Mouse (Mus musculus) midbrain, postnatal 0 days (tissue): ENCODE results near the gene Tatdn2. TPM values are rescaled to one million over a fixed set of nuclear protein-coding genes. Genes with fewer than 3 reads are reported as not detected.

ENCODE experiments used
- ATAC-seq: fragments of 200-750 bp; cut with Nextera tagmentation; 2 replicates; pipeline ENCODE4 v1.8.0; 2017; ENCODE audit warnings: moderate number of reproducible peaks, mild to moderate bottlenecking, moderate TSS enrichment, moderate library complexity; ENCODE audit not compliant: low FRiP score
- DNase-seq: peaks from one replicate; pipeline ENCODE4 v3.0.0-alpha.2; 2015; ENCODE audit warnings: low spot score
- H3K27ac ChIP-seq: fragments of 300-500 bp; sonication (generic); 2 replicates; pipeline ENCODE4 v1.5.1; 2014; ENCODE audit warnings: low read depth, mild to moderate bottlenecking, low read length, mixed read lengths
- H3K27me3 ChIP-seq: fragments of 300-500 bp; sonication (generic); 2 replicates; pipeline ENCODE4 v1.6.1; 2014; ENCODE audit warnings: low read length, control low read depth, mixed read lengths; ENCODE audit not compliant: insufficient read depth
- H3K36me3 ChIP-seq: fragments of 300-500 bp; sonication (generic); 2 replicates; pipeline ENCODE4 v1.6.1; 2014; ENCODE audit warnings: low read length, control low read depth, mixed read lengths; ENCODE audit not compliant: insufficient read depth
- H3K4me1 ChIP-seq: fragments of 300-500 bp; sonication (generic); 2 replicates; pipeline ENCODE4 v1.6.1; 2014; ENCODE audit warnings: mild to moderate bottlenecking, control low read depth, antibody characterized with exemption, low read length, mixed read lengths; ENCODE audit not compliant: insufficient read depth
- H3K4me2 ChIP-seq: fragments of 300-500 bp; sonication (generic); 2 replicates; pipeline ENCODE4 v1.6.1; 2014; ENCODE audit warnings: low read depth, mild to moderate bottlenecking, low read length, mixed read lengths; ENCODE audit not compliant: poor library complexity, severe bottlenecking
- H3K4me3 ChIP-seq: fragments of 300-500 bp; sonication (generic); 2 replicates; pipeline ENCODE4 v1.5.1; 2014; ENCODE audit warnings: low read depth, mild to moderate bottlenecking, low read length, moderate library complexity
- H3K9ac ChIP-seq: fragments of 300-500 bp; sonication (generic); replicated peaks from 2 replicates; pipeline ENCODE4 v1.6.1; 2014; ENCODE audit warnings: mild to moderate bottlenecking, low read length, moderate library complexity, mixed read lengths; ENCODE audit not compliant: poor library complexity, severe bottlenecking
- H3K9me3 ChIP-seq: fragments of 300-500 bp; sonication (generic); 2 replicates; pipeline ENCODE4 v1.6.1; 2016; ENCODE audit warnings: low read length, control low read depth
- CTCF ChIP-seq: IDR thresholded peaks from 2 replicates; pipeline ENCODE4 v1.5.1; 2016; ENCODE audit warnings: antibody characterized with exemption, mild to moderate bottlenecking
- WGBS: fragments of 180-500 bp; shearing (Covaris S2); extraction: QIAGEN DNeasy Blood & Tissue Kit; methylation state at CpG from one replicate; pipeline ENCODE4 v1.1.7; 2014; 5-methylcytosine and 5-hydroxymethylcytosine counted together
- polyA plus RNA-seq: library from polyadenylated mRNA; unstranded; fragments of >200 nt; fragmentation: Nextera tagmentation; extraction: Ambion mirVana; gene quantifications from 2 replicates; pipeline ENCODE4 v1.2.1, GENCODE M21; 2015
- total RNA-seq: library from RNA; depleted of rRNA; stranded (reverse); fragments of >200 nt; gene quantifications from 2 replicates; pipeline ENCODE4 v1.2.3, GENCODE M21; 2014; rRNA removed

Tatdn2 gene
- total RNA-seq, result 63.4 and 72.7 TPM in 2 replicates
- polyA plus RNA-seq, result 1.2 and 1.5 TPM in 2 replicates

GRCm38 (mm10) chr6:113696582-113697221 lies at the start of gene Tatdn2:
TSS of gene Tatdn2 (plus strand) at chr6:113697050.
- no peaks in the 10 kb centered on the region for H3K27me3 ChIP-seq
- H3K27ac ChIP-seq, result peak within 1 kb of the TSS; percentile 84
- DNase-seq (peak; percentile 98), ATAC-seq (peak; percentile 99)
- H3K4me2 ChIP-seq, result peak within 1 kb of the TSS; percentile 98
- no peaks in the 10 kb centered on the region for H3K9me3 ChIP-seq
- WGBS, result under 1% methylated on average over 46 of the region's 58 CpGs
- peaks cover 10% of the 10 kb centered on the region for H3K36me3 ChIP-seq
- 0 out of 2 replicates have a peak, but pooled peaks cover 10% of the 10 kb centered on the region for H3K4me1 ChIP-seq
- TF ChIP-seq CTCF, result peak; percentile 38; the same call in 1 of the 2 replicates
- peak within 1 kb of the TSS; percentile 92 for H3K4me3 ChIP-seq
- H3K9ac ChIP-seq, result peak within 1 kb of the TSS; percentile 83

GRCm38 (mm10) chr6:113649346-113650196 lies 47.3 kb upstream of the Tatdn2 start:
- Histone ChIP-seq H3K27me3 (no peaks in the 10 kb centered on the region), H3K4me2 (no peak overlapping the region), H3K9ac (no peak overlapping the region), H3K4me3 (no peak overlapping the region), H3K36me3 (no peaks in the 10 kb centered on the region), H3K9me3 (no peaks in the 10 kb centered on the region), H3K27ac (no peak overlapping the region), H3K4me1 (no peaks in the 10 kb centered on the region)
- no peak for DNase-seq
- 79% methylated on average over 7 of the region's 7 CpGs for WGBS
- TF ChIP-seq CTCF, result no peak
- no peak for ATAC-seq

- ATAC-seq (no peak), DNase-seq (no peak)
- WGBS, result 70% methylated on average over 4 of the region's 4 CpGs
- Histone ChIP-seq H3K36me3 (no peaks in the 10 kb centered on the region), H3K4me1 (no peaks in the 10 kb centered on the region), H3K27ac (no peak overlapping the region), H3K9me3 (no peaks in the 10 kb centered on the region), H3K4me2 (no peak overlapping the region), H3K9ac (no peak overlapping the region), H3K27me3 (no peaks in the 10 kb centered on the region), H3K4me3 (no peak overlapping the region)
- TF ChIP-seq CTCF, result no peak
These were observed 46.6 kb upstream of the Tatdn2 start for GRCm38 (mm10) chr6:113650197-113650640.

- Histone ChIP-seq H3K27me3 (no peaks in the 10 kb centered on the region), H3K9me3 (no peaks in the 10 kb centered on the region), H3K36me3 (no peaks in the 10 kb centered on the region), H3K4me2 (no peak overlapping the region), H3K9ac (no peak overlapping the region), H3K4me3 (no peak overlapping the region), H3K4me1 (no peaks in the 10 kb centered on the region), H3K27ac (no peak overlapping the region)
- TF ChIP-seq CTCF, result no peak
- no peak for DNase-seq
- no peak for ATAC-seq
- 66% methylated on average over 3 of the region's 3 CpGs for WGBS
These were observed 45.2 kb upstream of the Tatdn2 start for GRCm38 (mm10) chr6:113651626-113652025.

- no peak for ATAC-seq
- H3K27me3 ChIP-seq, result no peaks in the 10 kb centered on the region
- H3K4me1 ChIP-seq, result no peaks in the 10 kb centered on the region
- 92% methylated on average over 7 of the region's 7 CpGs for WGBS
- H3K9me3 ChIP-seq, result no peaks in the 10 kb centered on the region
- H3K4me2 ChIP-seq, result no peak overlapping the region
- H3K4me3 ChIP-seq, result no peak overlapping the region
- H3K9ac ChIP-seq, result no peak overlapping the region
- TF ChIP-seq CTCF, result no peak
- no peak for DNase-seq
- H3K27ac ChIP-seq, result no peak overlapping the region
- H3K36me3 ChIP-seq, result no peaks in the 10 kb centered on the region
These were observed 43.3 kb upstream of the Tatdn2 start for GRCm38 (mm10) chr6:113653551-113653950.

GRCm38 (mm10) chr6:113654102-113654501 lies 42.7 kb upstream of the Tatdn2 start:
- Histone ChIP-seq H3K4me2 (no peak overlapping the region), H3K27me3 (no peaks in the 10 kb centered on the region), H3K36me3 (no peaks in the 10 kb centered on the region), H3K27ac (no peak overlapping the region), H3K4me1 (no peaks in the 10 kb centered on the region), H3K9ac (no peak overlapping the region), H3K9me3 (no peaks in the 10 kb centered on the region), H3K4me3 (no peak overlapping the region)
- DNase-seq, result no peak
- TF ChIP-seq CTCF, result no peak
- ATAC-seq, result no peak
- 83% methylated on average over 8 of the region's 8 CpGs for WGBS
